Comparison of ENCODE assay signal across 21 mouse cellular contexts in genomic region chr3:55331694-55332093, GRCm38 (mm10).
DNase-seq lines count a peak whose midpoint lies in the region; TF ChIP-seq lines count a peak whose summit lies in the region.
"Had no signal": no experiment of that assay in that cellular context is flagged by ENCODE, and none has a peak within 500 bp of the region (broad histone marks: within the 10 kb centered on the region; RNA-seq: fewer than 3 reads in every experiment).

No protein-coding gene starts in this region.

- DNase-seq in gastrocnemius, adult 2 months: no peak
- no peak for DNase-seq in gastrocnemius, postnatal 14 days
- DNase-seq in left cerebral cortex, adult 2 months (ENCODE audit: extremely low spot score in 1 of 2, low spot score in 2 of 2): no peak
- no peak for DNase-seq in left cerebral cortex, adult 11 months (ENCODE audit: low spot score)
- DNase-seq in ES-CJ7 (ENCODE audit: low read depth, low spot score): peak; percentile 48
- peak; percentile 3 for DNase-seq in induced T-regulatory cell, adult 2 months (ENCODE audit: low read depth)
- DNase-seq in midbrain, embryonic 10.5 days (ENCODE audit: low spot score): no peak
- DNase-seq: adrenal gland, postnatal 14 days; cerebellum, adult 11 months; heart, postnatal 14 days; kidney, adult 8-10 months; kidney, postnatal 25 days; lung, adult 2 months had no signal

- H3K27me3 ChIP-seq in midbrain, embryonic 10.5 days (ENCODE audit: low read depth, poor library complexity, severe bottlenecking): no peaks in the 10 kb centered on the region
- H3K27me3 ChIP-seq: CH12.LX; embryonic facial prominence, embryonic 13.5 days; heart, embryonic 12.5 days; limb, embryonic 13.5 days; megakaryocyte, embryonic 14.5 days; midbrain, embryonic 15.5 days had no signal

- no peak overlapping the region for H3K4me3 ChIP-seq in gastrocnemius, adult 2 months
- H3K4me3 ChIP-seq in left cerebral cortex, adult 2 months: no peak overlapping the region
- H3K4me3 ChIP-seq in midbrain, embryonic 10.5 days: no peak overlapping the region
- H3K4me3 ChIP-seq: embryonic facial prominence, embryonic 13.5 days; heart, embryonic 12.5 days; limb, embryonic 13.5 days; megakaryocyte, embryonic 14.5 days; midbrain, embryonic 15.5 days; myocyte had no signal

- H3K36me3 ChIP-seq in midbrain, embryonic 10.5 days: peaks cover 6% of the 10 kb centered on the region; the same call in 1 of the 2 replicates
- H3K36me3 ChIP-seq: heart, embryonic 12.5 days; limb, embryonic 13.5 days had no signal

- peak; percentile 12; the same call in 1 of the 2 replicates for TF ChIP-seq CTCF in gastrocnemius, adult 2 months (IDR thresholded peaks at IDR 0.05)
- peak; percentile 31 for TF ChIP-seq CTCF in left cerebral cortex, adult 2 months (IDR thresholded peaks at IDR 0.05)

- no peak overlapping the region for H3K27ac ChIP-seq in gastrocnemius, adult 2 months
- H3K27ac ChIP-seq in left cerebral cortex, adult 2 months: no peak overlapping the region
- H3K27ac ChIP-seq in midbrain, embryonic 10.5 days (replicated peaks): no peak overlapping the region
- H3K27ac ChIP-seq: embryonic facial prominence, embryonic 13.5 days; hindbrain, embryonic 14.5 days; limb, embryonic 13.5 days; midbrain, embryonic 15.5 days had no signal

- H3K4me1 ChIP-seq in midbrain, embryonic 10.5 days: no peaks in the 10 kb centered on the region
- H3K4me1 ChIP-seq: embryonic facial prominence, embryonic 13.5 days; heart, embryonic 12.5 days; megakaryocyte, embryonic 14.5 days; midbrain, embryonic 15.5 days had no signal

- intact Hi-C loops in gastrocnemius, adult 2 months (cut with DNase I): no loop called here
- intact Hi-C loops in gastrocnemius, postnatal 14 days (cut with DNase I; ENCODE audit: low total_unique reads): no loop called here
- intact Hi-C loops in left cerebral cortex, adult 2 months (cut with DNase I): no loop called here

- H3K9me3 ChIP-seq in midbrain, embryonic 10.5 days (replicated peaks): no peaks in the 10 kb centered on the region
- H3K9me3 ChIP-seq: embryonic facial prominence, embryonic 13.5 days; heart, embryonic 12.5 days; midbrain, embryonic 15.5 days had no signal

Comparison
In these comparisons a context has a peak if more than half of its experiments do, and no peak if none do; other contexts are left out.
1. DNase-seq: peak in ES-CJ7 (single experiment) and induced T-regulatory cell, adult 2 months (single experiment); none in gastrocnemius, adult 2 months (single experiment), gastrocnemius, postnatal 14 days (single experiment), left cerebral cortex, adult 2 months (0 of 2), left cerebral cortex, adult 11 months (single experiment) and midbrain, embryonic 10.5 days (single experiment).